Comparison of ENCODE assay signal across 22 mouse cellular contexts in genomic region chr16:29847734-29848133, GRCm38 (mm10).
DNase-seq lines count a peak whose midpoint lies in the region; ATAC-seq and TF ChIP-seq lines count a peak whose summit lies in the region.
"Had no signal": no experiment of that assay in that cellular context is flagged by ENCODE, and none has a peak within 500 bp of the region (broad histone marks: within the 10 kb centered on the region; RNA-seq: fewer than 3 reads in every experiment).

No protein-coding gene starts in this region.

- no peak overlapping the region for H3K4me3 ChIP-seq in stomach, embryonic 14.5 days (ENCODE audit: low read depth, low read length)
- H3K4me3 ChIP-seq in stomach, postnatal 0 days (ENCODE audit: low read depth, low read length), result no peak overlapping the region
- H3K4me3 ChIP-seq in midbrain, embryonic 14.5 days (replicated peaks; ENCODE audit: low read depth, low read length), result no peak overlapping the region
- H3K4me3 ChIP-seq: forebrain, embryonic 12.5 days; gastrocnemius, adult 2 months; heart, embryonic 13.5 days; hindbrain, embryonic 15.5 days; layer of hippocampus, adult 2 months; megakaryocyte, embryonic 14.5 days; midbrain, embryonic 15.5 days had no signal

- H3K4me2 ChIP-seq in stomach, embryonic 14.5 days (replicated peaks; ENCODE audit: low read depth, low read length), result no peak overlapping the region
- H3K4me2 ChIP-seq in stomach, postnatal 0 days (replicated peaks; ENCODE audit: low read depth), result no peak overlapping the region
- no peak overlapping the region for H3K4me2 ChIP-seq in midbrain, embryonic 14.5 days (ENCODE audit: low read length)
- H3K4me2 ChIP-seq: forebrain, embryonic 12.5 days; heart, embryonic 13.5 days; hindbrain, embryonic 15.5 days; midbrain, embryonic 15.5 days had no signal

- no peak overlapping the region for H3K9ac ChIP-seq in stomach, embryonic 14.5 days (replicated peaks; ENCODE audit: low read depth, low read length)
- H3K9ac ChIP-seq in stomach, postnatal 0 days (ENCODE audit: low read length), result no peak overlapping the region
- no peak overlapping the region for H3K9ac ChIP-seq in midbrain, embryonic 14.5 days (replicated peaks; ENCODE audit: low read length)
- H3K9ac ChIP-seq: forebrain, embryonic 12.5 days; heart, embryonic 13.5 days; hindbrain, embryonic 15.5 days; liver, embryonic 14.5 days; midbrain, embryonic 15.5 days had no signal

- H3K4me1 ChIP-seq in stomach, embryonic 14.5 days (ENCODE audit: control insufficient read depth, insufficient read depth, low read length), result peaks cover 7% of the 10 kb centered on the region
- H3K4me1 ChIP-seq in stomach, postnatal 0 days (replicated peaks; ENCODE audit: control insufficient read depth, insufficient read depth), result no peaks in the 10 kb centered on the region
- no peaks in the 10 kb centered on the region for H3K4me1 ChIP-seq in midbrain, embryonic 14.5 days (ENCODE audit: control insufficient read depth, insufficient read depth, low read length)
- H3K4me1 ChIP-seq: hindbrain, embryonic 15.5 days had no signal

- H3K9me3 ChIP-seq in stomach, embryonic 14.5 days (ENCODE audit: control insufficient read depth, low read depth, low read length), result no peaks in the 10 kb centered on the region
- H3K9me3 ChIP-seq in stomach, postnatal 0 days (ENCODE audit: control insufficient read depth, low read length), result no peaks in the 10 kb centered on the region
- H3K9me3 ChIP-seq in midbrain, embryonic 14.5 days (ENCODE audit: control insufficient read depth, low read length), result no peaks in the 10 kb centered on the region
- H3K9me3 ChIP-seq: forebrain, embryonic 12.5 days; heart, embryonic 13.5 days; hindbrain, embryonic 15.5 days; megakaryocyte, embryonic 14.5 days; midbrain, embryonic 15.5 days had no signal

- no peak for ATAC-seq in stomach, embryonic 14.5 days (ENCODE audit: insufficient number of reproducible peaks, insufficient read depth, low FRiP score, low read depth)
- ATAC-seq in stomach, postnatal 0 days (ENCODE audit: low FRiP score, low TSS enrichment), result no peak
- ATAC-seq in granulocyte monocyte progenitor cell, adult 5-6 weeks (replicated peaks; ENCODE audit: poor library complexity, severe bottlenecking), result peak; percentile 80
- ATAC-seq in megakaryocyte progenitor cell, adult 5-6 weeks (replicated peaks; ENCODE audit: poor library complexity), result peak; percentile 17; the same call in 1 of the 2 replicates
- no peak for ATAC-seq in CD4-positive, CD25-positive, alpha-beta regulatory T cell, adult 4 months
- no peak for ATAC-seq in midbrain, embryonic 14.5 days (ENCODE audit: low FRiP score, low TSS enrichment)
- ATAC-seq: intestine, postnatal 0 days; midbrain, embryonic 15.5 days had no signal

- TF ChIP-seq CTCF in stomach, postnatal 0 days (IDR thresholded peaks at IDR 0.05; ENCODE audit: low read depth), result no peak

- DNase-seq in stomach, postnatal 0 days (ENCODE audit: low spot score), result no peak
- no peak for DNase-seq in right cerebral cortex, postnatal 10 days (ENCODE audit: low spot score in 2 of 2)
- no peak for DNase-seq in midbrain, embryonic 14.5 days
- DNase-seq: adrenal gland, postnatal 36 days; cerebellum, adult 8-10 months; gastrocnemius, adult 2 months; heart, adult 11 months; lung, postnatal 10 days; thymus, adult 2 months had no signal

- H3K27ac ChIP-seq in stomach, embryonic 14.5 days (ENCODE audit: low read length), result peak overlapping the region; percentile 10; the same call in 1 of the 2 replicates
- H3K27ac ChIP-seq in stomach, postnatal 0 days (replicated peaks), result no peak overlapping the region
- no peak overlapping the region for H3K27ac ChIP-seq in midbrain, embryonic 14.5 days (replicated peaks; ENCODE audit: low read depth, low read length)
- H3K27ac ChIP-seq: forebrain, embryonic 12.5 days; gastrocnemius, adult 2 months; heart, embryonic 13.5 days; hindbrain, embryonic 15.5 days; kidney, postnatal 0 days; layer of hippocampus, adult 2 months; liver, embryonic 14.5 days; midbrain, embryonic 15.5 days had no signal

- H3K36me3 ChIP-seq in stomach, embryonic 14.5 days (ENCODE audit: control insufficient read depth, insufficient read depth, low read length), result no peaks in the 10 kb centered on the region
- H3K36me3 ChIP-seq in stomach, postnatal 0 days (ENCODE audit: control insufficient read depth, insufficient read depth, low read length), result no peaks in the 10 kb centered on the region
- no peaks in the 10 kb centered on the region for H3K36me3 ChIP-seq in midbrain, embryonic 14.5 days (ENCODE audit: control insufficient read depth, insufficient read depth, low read length)
- H3K36me3 ChIP-seq: forebrain, embryonic 12.5 days; heart, embryonic 13.5 days; hindbrain, embryonic 15.5 days; midbrain, embryonic 15.5 days had no signal

- TF ChIP-seq EP300 in stomach, postnatal 0 days (optimal IDR thresholded peaks at IDR 0.05), result no peak

- WGBS in stomach, embryonic 14.5 days, result 75% methylated on average over 4 of the region's 4 CpGs
- WGBS in stomach, postnatal 0 days, result 75% methylated on average over 4 of the region's 4 CpGs
- 88% methylated on average over 4 of the region's 4 CpGs for WGBS in midbrain, embryonic 14.5 days

- H3K27me3 ChIP-seq in stomach, embryonic 14.5 days (ENCODE audit: control insufficient read depth, insufficient read depth, low read length), result no peaks in the 10 kb centered on the region
- no peaks in the 10 kb centered on the region for H3K27me3 ChIP-seq in stomach, postnatal 0 days (ENCODE audit: control insufficient read depth, insufficient read depth, low read length)
- peaks cover 3% of the 10 kb centered on the region; the same call in 1 of the 2 replicates for H3K27me3 ChIP-seq in midbrain, embryonic 14.5 days (ENCODE audit: control insufficient read depth, insufficient read depth, low read length)

Comparison
In these comparisons a context has a peak if more than half of its experiments do, and no peak if none do; other contexts are left out.
1. ATAC-seq: peak in granulocyte monocyte progenitor cell, adult 5-6 weeks (single experiment) and megakaryocyte progenitor cell, adult 5-6 weeks (single experiment); none in stomach, embryonic 14.5 days (single experiment), stomach, postnatal 0 days (single experiment), CD4-positive, CD25-positive, alpha-beta regulatory T cell, adult 4 months (single experiment) and midbrain, embryonic 14.5 days (single experiment).